Mouse (Mus musculus) embryonic fibroblast, embryonic 13.5 days (primary cell): Measurements from ENCODE around the gene Hlcs.

Source experiments
- CTCF ChIP-seq: IDR thresholded peaks from 2 replicates; pipeline ENCODE4 v1.5.1; 2011; ENCODE audit warnings: mild to moderate bottlenecking, control low read depth, low read length, moderate library complexity, borderline replicate concordance; ENCODE audit not compliant: insufficient read depth
- POLR2A ChIP-seq: IDR thresholded peaks from 2 replicates; pipeline ENCODE4 v1.6.1; 2011; ENCODE audit warnings: low read depth, mild to moderate bottlenecking, control low read depth, low read length, moderate library complexity

- no peak for TF ChIP-seq POLR2A
- TF ChIP-seq CTCF, result no peak
These were observed 220.7 kb downstream of the Hlcs start for GRCm38 (mm10) chr16:94092511-94093150.
